Mouse (Mus musculus) effector memory CD4-positive, alpha-beta T cell, adult 5 months (primary cell): Measurements from ENCODE around the gene 1700012A03Rik. TPM values are rescaled to one million over a fixed set of nuclear protein-coding genes. Genes with fewer than 3 reads are reported as not detected.

ENCODE experiments used
- polyA plus RNA-seq: library from polyadenylated mRNA; unstranded; fragments of 100-300 nt; shearing (Covaris generic); gene quantifications from one replicate; pipeline ENCODE4 v1.2.1, GENCODE M21; 2017

1700012A03Rik gene
- not detected for polyA plus RNA-seq

DNA sequence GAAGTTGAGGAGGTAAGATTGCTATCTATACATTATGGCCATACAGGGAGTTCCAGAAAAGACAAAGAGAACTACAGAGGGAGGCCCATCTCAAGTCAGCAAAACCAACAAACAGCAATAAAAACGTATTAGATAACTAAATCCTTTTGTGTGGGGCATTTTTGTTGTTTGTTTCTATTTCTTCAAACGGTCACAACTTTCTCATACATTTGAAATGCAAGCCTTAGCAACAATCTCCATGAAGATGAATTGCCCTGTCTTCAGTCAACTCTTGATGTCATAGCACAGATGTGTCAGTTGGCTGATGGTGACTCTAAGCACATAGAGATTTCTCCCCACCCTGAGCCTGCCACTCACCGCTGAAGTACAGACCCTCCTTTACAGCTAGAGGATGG lies at the start of gene 1700012A03Rik:
1700012A03Rik (plus strand) TSS at position 296 of the 395 bp plus-strand sequence.

